Mouse (Mus musculus) ovary, adult 18-20 months (tissue): ENCODE measurements around the gene Baz2b.

Experiments
- DNase-seq: peaks from one replicate; pipeline ENCODE4 v3.0.0; 2022; ENCODE audit warnings: low spot score, mixed read lengths

The Baz2b gene

DNA sequence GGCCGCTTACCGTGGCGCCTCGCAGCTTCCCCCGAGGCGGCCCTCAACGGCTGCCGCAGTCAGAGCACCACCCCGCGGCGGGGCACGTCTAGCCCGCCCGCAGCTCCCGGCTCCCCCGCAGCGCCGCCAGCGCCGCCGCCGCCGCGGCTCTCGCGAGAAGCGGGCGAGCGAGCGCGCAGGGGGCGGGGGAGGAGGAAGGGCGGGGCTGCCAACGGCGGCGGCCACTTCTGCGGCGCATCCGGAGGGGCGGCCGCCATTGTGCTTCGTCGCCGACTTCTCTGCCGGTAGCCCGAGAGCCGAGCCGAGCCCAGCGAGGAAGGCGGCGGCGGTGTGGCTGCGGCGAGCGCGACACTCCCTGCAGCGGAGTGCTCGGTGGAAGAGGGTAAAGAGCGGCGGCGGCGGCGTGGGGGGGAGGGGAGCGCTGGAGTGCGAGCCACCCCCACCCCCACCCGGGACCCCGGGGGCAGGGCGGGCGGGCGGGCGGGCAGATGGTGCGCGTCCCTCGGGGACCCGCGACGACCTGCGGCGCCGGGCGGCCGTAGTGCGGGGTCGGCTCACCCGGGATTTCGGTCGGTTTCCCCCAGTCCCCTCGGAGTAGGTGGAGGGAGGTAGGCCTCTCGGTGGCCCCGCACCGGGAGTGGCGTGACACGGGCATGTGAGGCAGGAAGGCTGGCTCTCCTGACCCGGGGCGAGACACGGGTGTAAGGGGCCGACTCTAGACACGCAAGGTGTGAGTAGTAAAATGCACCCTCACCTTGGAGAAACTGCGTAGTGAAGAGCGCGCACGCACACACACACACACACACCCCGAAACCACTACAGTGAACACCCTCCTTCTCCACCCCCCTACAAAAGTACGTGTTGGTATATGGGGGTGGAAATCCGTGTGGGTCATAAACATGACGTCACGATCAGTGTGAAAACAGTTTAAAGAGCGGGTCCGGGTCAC lies at the start of gene Baz2b, which contains the start of gene March7:
TSS of gene Baz2b (minus strand) at position 137 of the 949 bp plus-strand sequence.
TSS of gene March7 (plus strand) at position 185 of the 949 bp plus-strand sequence.
- peak; percentile 79 for DNase-seq

DNA sequence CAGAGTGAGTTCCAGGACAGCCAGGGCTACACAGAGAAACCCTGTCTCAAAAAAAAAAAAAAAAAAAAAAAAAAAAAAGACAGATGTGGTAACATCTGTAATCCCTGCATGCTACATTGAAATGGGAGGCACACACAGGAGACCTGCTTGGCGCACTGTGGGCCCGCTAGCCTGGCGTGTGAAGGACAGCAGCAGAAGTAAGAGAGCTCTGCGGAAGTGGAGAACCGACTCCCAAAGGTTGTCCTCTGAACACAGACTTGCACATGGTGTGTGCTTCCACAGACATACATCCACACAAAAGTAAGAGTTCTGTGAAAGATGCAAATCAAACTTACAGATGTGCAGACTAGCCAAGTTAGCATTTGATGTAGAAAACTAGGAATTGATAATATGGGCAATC lies 49.5 kb upstream of the Baz2b start:
- no peak for DNase-seq

DNA sequence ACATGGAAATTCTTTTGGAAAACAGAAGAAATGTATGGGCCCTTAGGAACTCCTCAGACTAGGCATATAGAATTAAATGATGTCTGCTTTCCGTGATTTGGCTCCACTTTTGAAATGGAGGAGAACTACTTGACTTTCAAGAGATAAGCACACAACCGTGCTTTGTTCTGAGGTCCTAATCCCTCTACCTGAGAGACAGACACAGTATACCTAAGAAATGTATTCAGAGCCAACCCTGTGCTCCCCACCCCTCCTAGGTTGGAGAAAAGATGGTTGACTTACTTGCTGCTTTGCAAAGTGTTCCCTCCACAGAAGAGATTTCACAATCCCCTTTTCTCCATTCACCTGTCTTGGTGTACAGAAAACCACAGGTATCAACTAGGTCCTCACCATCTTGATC lies 47.1 kb upstream of the Baz2b start:
- DNase-seq = no peak

DNA sequence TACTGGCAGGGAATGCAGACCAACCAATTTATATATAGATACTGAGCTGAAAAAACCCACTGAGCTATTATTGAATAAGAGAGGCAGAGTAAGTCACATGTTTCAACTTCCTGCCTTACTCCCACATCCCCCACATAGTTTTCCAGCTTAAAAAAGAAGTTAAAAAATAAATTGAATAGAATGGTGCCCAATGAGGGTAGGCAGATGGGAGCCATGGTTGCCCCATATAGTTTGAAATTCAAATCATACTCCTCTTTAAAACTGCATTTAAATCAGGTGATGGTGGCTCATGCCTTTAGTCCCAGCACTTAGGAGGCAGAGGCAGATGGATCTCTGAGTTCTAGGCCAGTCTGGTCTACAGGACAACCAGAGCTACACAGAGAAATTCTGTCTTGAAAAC lies 43.9 kb upstream of the Baz2b start:
- DNase-seq = no peak

DNA sequence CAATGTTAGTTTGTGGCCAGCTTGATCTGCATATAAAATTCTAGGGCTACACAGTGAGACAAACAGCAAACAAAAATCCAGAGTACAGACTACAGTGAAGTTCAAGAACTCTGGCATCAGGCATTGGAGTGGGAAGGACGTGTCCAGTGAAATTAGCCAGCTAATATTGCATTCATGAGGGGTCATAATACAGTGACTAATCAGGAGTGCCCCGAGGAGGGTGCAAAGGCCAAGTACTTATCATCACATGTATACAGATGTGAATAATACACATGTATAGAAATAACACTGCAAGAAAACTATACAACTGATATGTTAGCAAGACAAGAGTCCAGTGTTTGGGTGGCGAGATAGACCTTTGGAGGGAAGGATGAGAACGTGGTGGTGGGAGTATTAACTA lies 43.1 kb upstream of the Baz2b start:
- DNase-seq = no peak

DNA sequence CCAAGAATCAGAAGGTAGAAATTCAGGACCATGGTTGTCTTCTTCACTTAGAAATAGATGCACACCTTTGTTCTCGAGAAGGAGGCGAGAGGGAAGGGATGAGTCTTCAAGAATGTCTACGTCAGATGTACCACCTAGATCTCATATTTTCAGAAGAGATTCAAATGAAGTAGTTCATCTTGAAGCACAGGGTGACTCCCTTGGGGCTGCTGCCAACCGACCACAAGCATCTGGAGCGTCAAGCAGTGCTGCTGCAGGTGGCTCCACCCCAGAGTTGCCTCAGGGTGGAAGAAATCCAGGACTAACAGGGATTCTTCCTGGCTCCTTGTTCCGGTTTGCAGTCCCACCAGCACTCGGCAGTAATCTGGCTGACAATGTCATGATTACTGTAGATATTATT lies 24.9 kb upstream of the Baz2b start:
- DNase-seq = no peak

DNA sequence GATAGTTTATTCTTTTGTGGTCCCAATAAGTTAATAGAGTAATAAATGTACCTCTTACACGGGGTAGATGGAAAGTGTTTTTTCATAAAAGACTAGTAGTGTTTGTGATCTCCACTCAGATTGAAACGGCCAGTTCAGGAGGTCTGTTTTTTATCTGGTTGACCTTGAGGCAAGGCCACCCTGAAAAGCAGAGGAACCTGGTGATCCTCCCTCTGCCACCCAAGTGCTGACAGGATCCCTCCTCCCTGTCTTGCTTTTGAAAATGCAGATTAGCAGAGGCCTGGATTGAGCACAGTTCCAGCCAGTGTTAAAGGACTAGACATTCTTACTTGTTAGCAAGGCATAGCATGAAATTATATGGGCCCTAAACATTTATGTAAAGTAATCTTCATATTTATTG lies 23.5 kb upstream of the Baz2b start:
- DNase-seq = peak; percentile 53

DNA sequence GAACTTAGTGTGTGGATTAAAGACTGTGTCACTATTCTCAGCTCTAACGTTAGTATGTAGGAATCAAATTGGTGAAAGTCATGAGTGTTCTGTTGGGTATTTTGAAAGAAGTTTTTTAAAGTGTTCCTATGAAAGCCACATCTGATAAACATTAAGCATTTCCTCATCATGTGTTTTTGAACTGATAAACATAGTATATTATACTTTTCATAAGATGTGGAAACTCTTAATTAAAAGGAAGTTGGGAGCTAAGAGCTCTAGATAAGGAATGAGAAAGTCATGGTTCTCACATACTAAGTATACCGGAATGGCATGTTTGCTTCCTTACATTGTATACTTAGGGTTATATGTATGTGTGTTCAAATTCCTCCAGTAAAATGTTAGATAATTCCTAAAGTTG lies 20.7 kb upstream of the Baz2b start:
- no peak for DNase-seq

DNA sequence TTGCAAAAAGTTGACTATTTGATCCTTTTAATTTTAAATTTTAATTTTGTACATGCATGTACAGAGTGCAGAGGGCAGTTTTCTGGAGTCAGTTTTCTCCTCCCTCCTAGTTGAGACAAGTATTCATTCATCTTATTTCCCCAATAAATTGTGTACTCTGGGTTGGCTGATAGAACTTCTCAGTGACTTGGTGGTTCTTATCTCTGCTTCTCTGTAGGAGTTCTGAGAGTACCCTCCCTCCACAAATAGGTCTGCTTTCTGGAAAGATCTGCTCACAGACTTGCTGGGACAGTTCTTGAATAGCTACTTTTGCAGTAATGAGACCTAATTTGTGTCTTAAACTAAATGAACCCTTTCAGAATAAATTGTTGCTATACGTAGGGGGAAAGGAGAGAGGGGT lies 18.8 kb upstream of the Baz2b start:
- DNase-seq = no peak

DNA sequence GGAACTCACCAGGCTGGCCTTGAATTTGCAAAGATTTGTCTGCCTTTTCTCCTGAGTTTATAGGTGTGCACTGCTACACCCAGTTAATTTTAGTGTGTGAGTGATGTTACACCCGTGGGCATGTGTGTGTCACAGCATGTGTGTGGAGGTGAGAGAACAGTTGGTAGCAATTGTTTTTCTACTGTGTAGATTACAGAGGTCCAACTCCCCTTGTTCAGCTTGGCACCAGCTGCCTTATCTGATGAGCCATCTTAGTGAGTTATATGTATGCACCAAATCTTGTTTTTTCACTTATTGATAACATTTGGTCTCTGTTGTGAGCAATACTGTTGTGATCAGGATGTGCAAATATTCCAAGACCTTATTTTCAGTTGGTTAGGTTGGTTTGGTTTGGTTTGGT lies 13.8 kb upstream of the Baz2b start:
- no peak for DNase-seq

DNA sequence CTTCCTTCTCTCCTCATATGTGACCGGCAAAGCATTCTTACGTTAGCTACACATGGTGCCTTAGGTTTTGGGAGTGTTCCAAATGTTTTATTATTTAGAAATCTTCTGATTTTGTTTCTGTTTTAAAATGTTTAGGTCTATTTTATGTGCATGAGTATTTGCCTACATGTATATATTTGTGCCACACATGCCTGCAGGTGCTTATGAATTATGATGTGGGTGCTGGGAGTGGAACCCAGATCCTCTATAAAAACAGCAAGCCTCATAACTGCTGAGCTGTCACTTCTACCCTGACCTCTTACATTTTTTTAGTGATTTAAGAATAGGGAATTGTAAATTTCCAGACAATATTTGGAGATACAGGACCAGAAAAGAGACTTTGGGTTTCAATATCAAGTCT lies 12.3 kb upstream of the Baz2b start:
- no peak for DNase-seq

DNA sequence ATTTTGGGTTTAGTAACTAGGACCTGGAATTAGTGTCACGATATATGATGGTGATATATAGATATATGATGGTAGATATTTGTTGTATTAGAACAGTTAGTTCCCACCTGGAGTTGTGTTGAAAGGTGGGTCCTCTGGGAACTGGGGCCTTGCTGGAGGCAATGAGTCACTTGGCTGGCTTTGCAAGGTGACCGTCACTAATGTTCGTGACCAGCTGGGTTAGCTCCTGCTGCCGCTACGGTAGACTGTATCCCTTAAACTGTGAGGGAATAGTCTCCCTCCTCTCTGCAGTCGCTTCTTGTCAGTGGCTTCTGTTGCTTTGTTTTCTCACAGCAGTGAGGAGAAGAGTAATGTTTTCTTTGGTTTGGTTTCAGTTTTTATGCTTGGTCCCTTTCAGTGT lies 11.6 kb upstream of the Baz2b start:
- DNase-seq = no peak

DNA sequence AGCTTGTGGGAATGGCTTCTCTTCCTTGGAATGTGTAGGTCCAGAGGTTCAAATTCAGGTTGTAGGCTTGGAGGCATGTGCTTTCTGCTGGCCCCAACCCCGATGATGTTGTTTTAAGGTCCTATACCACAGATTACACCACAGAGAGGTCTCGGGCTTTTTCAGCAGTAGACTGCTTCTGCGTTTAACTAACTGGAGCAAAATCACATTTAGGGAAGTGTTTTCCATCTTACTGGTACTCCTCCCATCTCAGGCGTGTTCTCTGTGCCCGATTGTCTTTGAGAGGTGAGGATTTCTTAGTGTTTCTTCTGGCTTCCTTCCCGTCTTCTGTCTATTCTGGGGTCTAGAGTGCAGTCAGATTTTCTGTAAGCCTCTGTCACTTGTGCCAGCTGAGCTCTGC lies 8.0 kb upstream of the Baz2b start:
- no peak for DNase-seq

DNA sequence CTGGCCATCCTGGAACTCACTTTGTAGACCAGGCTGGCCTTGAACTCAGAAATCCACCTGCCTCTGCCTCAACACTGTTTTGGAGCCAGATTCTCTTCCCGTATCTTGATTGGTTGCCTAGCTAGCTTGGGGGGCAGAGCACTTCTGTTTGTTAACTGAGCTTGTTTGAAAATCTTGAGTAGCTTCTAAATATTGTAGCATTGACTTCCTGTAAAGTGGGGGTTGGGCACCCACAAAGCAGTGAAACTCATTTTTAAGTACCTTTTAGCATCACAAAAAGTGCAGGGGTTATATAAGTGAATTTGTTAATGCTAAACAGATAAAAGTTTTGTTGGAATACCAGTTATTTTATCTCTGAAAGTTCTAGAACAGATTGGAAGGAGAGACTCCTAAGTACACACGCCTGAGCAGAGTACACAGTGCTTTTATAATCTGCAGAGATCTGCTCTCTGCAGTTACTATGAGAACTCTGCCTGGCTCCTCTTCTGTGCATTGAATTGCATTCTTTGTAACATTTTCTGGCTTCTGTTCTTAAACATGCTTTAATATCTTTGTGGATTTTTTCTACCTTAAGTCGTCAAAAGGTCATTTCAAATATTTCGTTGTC lies 7.0 kb upstream of the Baz2b start:
- DNase-seq = no peak

DNA sequence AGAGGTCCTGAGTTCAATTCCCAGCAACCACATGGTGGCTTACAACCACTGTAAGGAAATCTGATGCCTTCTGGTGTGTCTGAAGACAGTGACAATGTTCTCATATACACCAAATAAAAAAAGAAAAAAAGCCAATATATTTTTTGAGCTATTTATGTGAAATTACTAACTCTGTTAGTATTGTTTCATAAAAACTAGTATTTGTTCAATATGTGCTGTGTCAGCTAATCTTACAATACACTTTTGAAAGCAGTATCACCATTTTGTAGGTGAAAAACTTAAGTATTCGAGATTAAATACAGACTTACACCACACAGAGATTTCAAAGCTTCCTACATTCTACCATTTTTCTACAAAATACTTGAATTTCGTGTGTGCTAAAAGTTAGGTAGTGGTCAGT lies 5.0 kb upstream of the Baz2b start:
- no peak for DNase-seq

DNA sequence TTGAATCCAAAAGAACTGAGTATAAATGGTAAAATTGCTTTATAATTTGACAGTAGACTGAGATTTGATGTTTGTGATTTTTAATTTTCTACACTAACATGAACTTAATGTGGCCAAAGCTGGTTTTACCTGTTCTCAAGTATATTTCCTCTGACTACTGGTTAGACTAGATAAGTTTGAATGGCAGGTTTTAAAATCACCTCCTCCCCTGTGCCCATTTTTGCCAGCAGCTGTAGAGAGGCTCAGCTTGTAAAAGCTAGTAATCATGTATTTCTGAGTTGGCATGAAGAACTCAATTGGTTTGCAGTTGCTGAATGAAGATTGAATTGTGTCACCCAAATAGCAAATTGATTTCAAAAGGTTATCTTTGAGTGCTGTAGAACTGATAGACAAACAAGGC lies 2.8 kb upstream of the Baz2b start:
- DNase-seq = no peak

DNA sequence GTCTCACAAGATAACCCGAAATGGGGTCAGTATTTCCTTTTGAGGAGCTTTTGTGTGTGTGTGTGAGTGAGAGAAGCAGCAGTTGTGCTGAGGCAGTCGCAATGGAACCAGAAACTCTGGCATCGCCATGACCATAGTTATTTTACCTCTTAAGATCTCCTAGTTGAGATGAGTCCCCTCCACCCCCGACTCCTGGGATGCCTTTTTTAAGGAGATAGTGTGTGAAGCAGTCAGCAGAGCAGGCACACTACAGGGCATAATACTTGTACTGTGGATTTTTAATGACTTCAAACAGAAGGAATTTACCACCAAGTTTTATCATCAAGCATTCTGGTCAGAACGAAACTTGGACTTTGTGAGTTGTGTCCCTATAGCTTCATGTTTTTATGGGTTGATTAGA lies 1.2 kb upstream of the Baz2b start:
- DNase-seq = no peak

DNA sequence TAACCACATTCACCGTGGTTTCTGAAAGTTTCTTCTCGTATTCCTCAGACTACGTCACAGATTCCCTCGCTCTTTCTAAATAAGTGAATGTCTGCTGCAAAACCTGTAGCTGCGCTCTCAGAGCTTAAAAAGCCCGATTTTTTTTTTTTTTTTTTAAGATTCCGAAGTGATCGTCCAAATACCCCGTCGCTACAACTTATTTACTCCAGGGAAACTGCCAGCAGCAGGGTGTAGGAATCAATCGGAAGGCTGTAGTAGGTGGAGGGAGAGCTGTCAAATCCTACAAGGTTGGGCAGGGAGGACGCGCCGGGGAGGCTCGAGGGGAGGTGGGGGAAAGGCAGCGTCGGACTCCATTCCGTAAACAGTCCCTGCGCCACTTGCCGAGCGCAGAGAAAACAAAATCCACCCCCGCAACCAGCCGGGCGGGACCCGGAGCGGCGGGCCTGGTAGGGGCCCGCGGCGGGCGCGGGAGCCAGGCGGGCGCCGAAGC lies 472 bp downstream of the Baz2b start:
- DNase-seq = peak; percentile 31

DNA sequence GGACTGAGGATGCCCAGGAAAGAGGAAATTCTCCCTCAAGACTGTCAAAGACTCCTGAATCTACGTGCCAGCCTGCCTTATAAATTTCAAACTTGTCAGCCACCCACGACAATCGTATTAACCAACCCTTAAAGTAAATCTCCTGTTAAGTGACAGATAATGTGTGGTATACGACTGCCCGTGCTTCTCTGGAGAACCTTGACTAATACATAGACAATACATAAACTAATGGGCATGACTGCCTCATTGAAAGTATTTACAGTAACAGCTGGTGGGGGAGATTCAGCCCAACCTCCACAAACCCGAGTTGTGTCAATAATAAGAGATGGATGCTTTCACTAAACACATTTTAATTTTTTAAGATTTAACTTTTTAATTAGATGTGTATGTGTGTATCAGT lies 3.8 kb downstream of the Baz2b start:
- no peak for DNase-seq

DNA sequence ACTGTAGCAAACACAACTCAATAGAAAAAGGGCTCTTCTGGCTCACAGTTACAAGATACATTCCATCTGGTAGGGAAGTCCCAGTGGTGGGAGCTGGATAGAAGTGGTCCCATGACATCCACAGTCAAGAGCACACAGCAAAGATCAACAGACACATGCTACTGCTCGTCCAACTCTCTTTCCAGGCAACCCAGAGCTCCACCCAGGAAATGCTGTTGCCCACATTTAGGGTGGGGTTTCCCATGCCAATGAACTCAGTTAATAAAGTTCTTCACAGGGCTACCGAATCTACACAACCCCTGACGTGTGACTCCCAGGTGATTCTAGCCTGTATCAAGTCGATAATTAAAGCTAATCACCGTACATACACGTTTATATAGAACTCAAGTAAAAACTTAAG lies 5.5 kb downstream of the Baz2b start:
- no peak for DNase-seq

DNA sequence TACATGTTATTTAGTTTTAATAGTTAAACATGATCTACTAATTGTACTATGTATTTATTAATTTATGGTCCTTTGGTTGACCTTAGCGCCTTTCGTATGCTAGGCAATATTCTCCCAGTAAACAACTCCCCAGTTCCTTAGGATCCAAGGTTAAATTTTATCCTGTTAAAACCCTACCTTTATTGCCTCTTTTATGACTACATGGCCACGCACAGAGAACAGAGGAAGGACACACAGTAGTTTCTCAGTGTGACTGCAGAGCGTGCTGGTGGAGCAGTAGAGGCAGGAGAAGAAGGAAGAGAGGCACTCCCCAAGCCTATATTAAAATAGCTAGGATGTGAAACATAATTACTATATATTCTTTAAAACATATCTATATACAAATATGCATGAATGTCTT lies 5.9 kb downstream of the Baz2b start:
- no peak for DNase-seq

DNA sequence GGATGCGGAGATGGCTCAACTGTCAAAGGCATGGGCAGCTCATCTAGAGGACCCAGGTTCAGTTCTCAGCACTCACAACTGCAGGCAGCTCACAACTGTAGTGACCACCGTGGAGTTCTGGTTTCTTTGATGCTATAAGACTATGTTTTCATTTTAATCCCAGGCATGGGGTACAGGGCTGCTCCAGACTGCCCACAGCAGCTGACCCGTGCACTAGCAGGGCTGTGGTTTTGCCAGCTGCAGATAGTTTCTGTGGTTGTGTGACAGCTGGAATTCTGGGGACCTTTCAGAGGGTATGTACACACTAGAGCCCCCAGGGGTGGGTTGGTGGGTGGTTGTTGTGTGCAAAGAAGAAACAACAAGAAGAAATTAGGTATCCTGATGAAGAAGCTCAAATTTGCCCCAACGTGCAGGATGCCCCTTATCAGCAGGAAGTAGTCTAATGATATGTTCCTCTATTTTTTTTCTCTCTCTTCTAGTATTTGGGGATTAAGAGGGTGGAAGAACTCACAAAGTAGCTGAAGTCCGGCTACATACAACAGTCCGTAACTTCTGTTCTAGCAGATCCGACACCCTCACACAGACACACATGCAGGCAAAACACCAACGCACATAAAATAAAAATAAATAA lies 6.6 kb downstream of the Baz2b start:
- DNase-seq = no peak

DNA sequence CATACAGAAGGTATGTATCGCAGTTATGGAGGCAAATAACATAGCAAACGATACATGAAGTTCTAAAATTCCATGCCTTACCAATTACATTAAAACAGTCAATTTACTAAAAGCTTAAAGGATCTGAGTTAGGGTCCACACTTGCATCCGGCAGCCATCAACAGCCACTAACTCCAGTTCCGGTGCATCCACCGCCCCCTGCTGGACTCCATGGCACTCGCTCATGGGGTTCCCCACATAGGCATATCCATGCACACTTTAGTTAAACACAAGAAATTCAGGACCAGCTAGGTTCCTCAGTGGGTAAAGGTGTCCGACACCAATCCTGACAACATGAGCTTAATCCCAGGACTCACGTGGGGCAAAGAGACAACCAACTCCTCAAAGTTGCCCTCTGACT lies 9.0 kb downstream of the Baz2b start:
- no peak for DNase-seq
